Mouse (Mus musculus) liver, embryonic 13.5 days (tissue): ENCODE measurements around the gene Lrrc28. TPM values are rescaled to one million over a fixed set of nuclear protein-coding genes. Genes with fewer than 3 reads are reported as not detected.

Source experiments
- ATAC-seq: fragments of 200-750 bp; cut with Nextera tagmentation; 2 replicates; pipeline ENCODE4 v1.8.0; 2017; ENCODE audit warnings: low read depth, mild to moderate bottlenecking, moderate number of reproducible peaks, moderate library complexity
- DNase-seq: peaks from one replicate; pipeline ENCODE4 v3.0.0; 2022
- H3K27ac ChIP-seq: fragments of 300-500 bp; sonication (generic); 2 replicates; pipeline ENCODE4 v1.5.1; 2015; ENCODE audit warnings: moderate library complexity, mild to moderate bottlenecking, inconsistent platforms
- H3K27me3 ChIP-seq: fragments of 300-500 bp; sonication (generic); 2 replicates; pipeline ENCODE4 v1.6.1; 2015; ENCODE audit warnings: mild to moderate bottlenecking, inconsistent platforms
- H3K36me3 ChIP-seq: fragments of 300-500 bp; sonication (generic); 2 replicates; pipeline ENCODE4 v1.6.1; 2015; ENCODE audit warnings: mild to moderate bottlenecking, inconsistent platforms
- H3K4me1 ChIP-seq: fragments of 300-500 bp; sonication (generic); replicated peaks from 2 replicates; pipeline ENCODE4 v1.6.1; 2015; ENCODE audit warnings: inconsistent platforms
- H3K4me2 ChIP-seq: fragments of 300-500 bp; sonication (generic); 2 replicates; pipeline ENCODE4 v1.6.1; 2015; ENCODE audit warnings: inconsistent platforms, mild to moderate bottlenecking, moderate library complexity
- H3K4me3 ChIP-seq: fragments of 300-500 bp; sonication (generic); replicated peaks from 2 replicates; pipeline ENCODE4 v1.5.1; 2015; ENCODE audit warnings: mild to moderate bottlenecking, inconsistent platforms
- H3K9ac ChIP-seq: fragments of 300-500 bp; sonication (generic); 2 replicates; pipeline ENCODE4 v1.6.1; 2015; ENCODE audit warnings: mild to moderate bottlenecking, inconsistent platforms
- H3K9me3 ChIP-seq: fragments of 300-500 bp; sonication (generic); replicated peaks from 2 replicates; pipeline ENCODE4 v1.6.1; 2016; ENCODE audit warnings: inconsistent platforms
- WGBS: fragments of 180-500 bp; shearing (Covaris S2); methylation state at CpG from one replicate; pipeline ENCODE4 v1.1.7; 2015; ENCODE audit not compliant: insufficient replicate concordance; 5-methylcytosine and 5-hydroxymethylcytosine counted together
- polyA plus RNA-seq: library from polyadenylated mRNA; unstranded; fragments of >200 nt; fragmentation: Nextera tagmentation; extraction: Ambion mirVana; gene quantifications from 2 replicates; pipeline ENCODE4 v1.2.1, GENCODE M21; 2015

Gene Lrrc28
- polyA plus RNA-seq, 1 experiment from 2014 or later = 7.8 TPM

- H3K4me3 ChIP-seq = no peak overlapping the region
- no peaks in the 10 kb centered on the region for H3K27me3 ChIP-seq
- no peaks in the 10 kb centered on the region for H3K36me3 ChIP-seq
- H3K27ac ChIP-seq = no peak overlapping the region
- 41% methylated on average over 1 of the region's 1 CpGs for WGBS
- H3K4me1 ChIP-seq = peaks cover 4% of the 10 kb centered on the region; the same call in 1 of the 2 replicates
- H3K9me3 ChIP-seq = no peaks in the 10 kb centered on the region
- no peak overlapping the region for H3K4me2 ChIP-seq
- DNase-seq (no peak), ATAC-seq (no peak)
- no peak overlapping the region for H3K9ac ChIP-seq
These were observed 48.7 kb downstream of the Lrrc28 start for GRCm38 (mm10) chr7:67596322-67596721.

- DNase-seq = no peak
- 72% methylated on average over 6 of the region's 6 CpGs for WGBS
These were observed 51.2 kb downstream of the Lrrc28 start for GRCm38 (mm10) chr7:67593902-67594301.

GRCm38 (mm10) chr7:67592670-67593069 is 52.4 kb downstream of the Lrrc28 start:
- ATAC-seq = no peak
- H3K4me1 ChIP-seq = peaks cover 4% of the 10 kb centered on the region; the same call in 1 of the 2 replicates
- H3K4me3 ChIP-seq = no peak overlapping the region
- no peak overlapping the region for H3K9ac ChIP-seq
- no peaks in the 10 kb centered on the region for H3K27me3 ChIP-seq
- no peak overlapping the region for H3K4me2 ChIP-seq
- 79% methylated on average over 6 of the region's 6 CpGs for WGBS
- no peak for DNase-seq
- H3K9me3 ChIP-seq = no peaks in the 10 kb centered on the region
- H3K27ac ChIP-seq = no peak overlapping the region
- no peaks in the 10 kb centered on the region for H3K36me3 ChIP-seq

More at GRCm38 (mm10) chr7:67593902-67594301, 51.2 kb downstream of the Lrrc28 start:
- Histone ChIP-seq H3K27ac (no peak overlapping the region), H3K4me3 (no peak overlapping the region), H3K36me3 (no peaks in the 10 kb centered on the region), H3K27me3 (no peaks in the 10 kb centered on the region), H3K9ac (no peak overlapping the region), H3K9me3 (no peaks in the 10 kb centered on the region), H3K4me1 (peaks cover 4% of the 10 kb centered on the region; the same call in 1 of the 2 replicates), H3K4me2 (no peak overlapping the region)
- no peak for ATAC-seq

- ATAC-seq = no peak
- Histone ChIP-seq H3K9ac (no peak overlapping the region), H3K4me2 (no peak overlapping the region), H3K4me3 (no peak overlapping the region), H3K36me3 (no peaks in the 10 kb centered on the region), H3K9me3 (no peaks in the 10 kb centered on the region), H3K27me3 (no peaks in the 10 kb centered on the region), H3K4me1 (no peaks in the 10 kb centered on the region), H3K27ac (no peak overlapping the region)
- DNase-seq = no peak
- WGBS = 72% methylated on average over 6 of the region's 6 CpGs
These were observed 56.3 kb downstream of the Lrrc28 start for GRCm38 (mm10) chr7:67588743-67589142.

- Histone ChIP-seq H3K4me2 (no peak overlapping the region), H3K36me3 (no peaks in the 10 kb centered on the region), H3K4me3 (no peak overlapping the region), H3K9me3 (no peaks in the 10 kb centered on the region), H3K27me3 (no peaks in the 10 kb centered on the region), H3K27ac (no peak overlapping the region), H3K9ac (no peak overlapping the region), H3K4me1 (no peaks in the 10 kb centered on the region)
- no peak for ATAC-seq
- DNase-seq = no peak
- WGBS = 76% methylated on average over 5 of the region's 5 CpGs
These were observed 58.6 kb downstream of the Lrrc28 start for GRCm38 (mm10) chr7:67586479-67586878.

- WGBS = 48% methylated on average over 5 of the region's 5 CpGs
- no peaks in the 10 kb centered on the region for H3K27me3 ChIP-seq
- H3K4me1 ChIP-seq = no peaks in the 10 kb centered on the region
- no peaks in the 10 kb centered on the region for H3K9me3 ChIP-seq
- ATAC-seq (no peak), DNase-seq (no peak)
- no peaks in the 10 kb centered on the region for H3K36me3 ChIP-seq
- no peak overlapping the region for H3K27ac ChIP-seq
- H3K9ac ChIP-seq = no peak overlapping the region
- no peak overlapping the region for H3K4me2 ChIP-seq
- H3K4me3 ChIP-seq = no peak overlapping the region
These were observed 61.2 kb downstream of the Lrrc28 start for GRCm38 (mm10) chr7:67583852-67584251.

- Histone ChIP-seq H3K36me3 (no peaks in the 10 kb centered on the region), H3K4me3 (no peak overlapping the region), H3K4me1 (no peaks in the 10 kb centered on the region), H3K27me3 (no peaks in the 10 kb centered on the region), H3K9ac (no peak overlapping the region), H3K27ac (no peak overlapping the region), H3K4me2 (no peak overlapping the region), H3K9me3 (no peaks in the 10 kb centered on the region)
- DNase-seq = no peak
- WGBS = 51% methylated on average over 7 of the region's 7 CpGs
- no peak for ATAC-seq
These were observed 66.1 kb downstream of the Lrrc28 start for GRCm38 (mm10) chr7:67578783-67579482.

- Histone ChIP-seq H3K9me3 (no peaks in the 10 kb centered on the region), H3K4me2 (no peak overlapping the region), H3K9ac (no peak overlapping the region), H3K4me1 (no peaks in the 10 kb centered on the region), H3K27me3 (no peaks in the 10 kb centered on the region), H3K36me3 (no peaks in the 10 kb centered on the region), H3K4me3 (no peak overlapping the region), H3K27ac (no peak overlapping the region)
- ATAC-seq (no peak), DNase-seq (no peak)
- WGBS = 78% methylated on average over 6 of the region's 6 CpGs
These were observed 67.0 kb downstream of the Lrrc28 start for GRCm38 (mm10) chr7:67578044-67578443.

- no peak overlapping the region for H3K27ac ChIP-seq
- WGBS = 60% methylated on average over 8 of the region's 8 CpGs
- DNase-seq (no peak), ATAC-seq (no peak)
- H3K4me2 ChIP-seq = no peak overlapping the region
- H3K9ac ChIP-seq = no peak overlapping the region
- no peaks in the 10 kb centered on the region for H3K27me3 ChIP-seq
- H3K36me3 ChIP-seq = no peaks in the 10 kb centered on the region
- H3K4me1 ChIP-seq = 0 out of 2 replicates have a peak, but pooled peaks cover 3% of the 10 kb centered on the region
- H3K4me3 ChIP-seq = no peak overlapping the region
- H3K9me3 ChIP-seq = no peaks in the 10 kb centered on the region
These were observed 78.4 kb downstream of the Lrrc28 start for GRCm38 (mm10) chr7:67566510-67567237.

GRCm38 (mm10) chr7:67565132-67565531 is 79.9 kb downstream of the Lrrc28 start:
- Histone ChIP-seq H3K4me3 (no peak overlapping the region), H3K9ac (no peak overlapping the region), H3K27me3 (no peaks in the 10 kb centered on the region), H3K36me3 (no peaks in the 10 kb centered on the region), H3K27ac (no peak overlapping the region), H3K4me2 (no peak overlapping the region), H3K9me3 (no peaks in the 10 kb centered on the region), H3K4me1 (0 out of 2 replicates have a peak, but pooled peaks cover 3% of the 10 kb centered on the region)
- no peak for DNase-seq
- WGBS = 56% methylated on average over 1 of the region's 1 CpGs
- no peak for ATAC-seq

GRCm38 (mm10) chr7:67562176-67562575 is 82.9 kb downstream of the Lrrc28 start:
- Histone ChIP-seq H3K27ac (no peak overlapping the region), H3K4me1 (0 out of 2 replicates have a peak, but pooled peaks cover 3% of the 10 kb centered on the region), H3K27me3 (no peaks in the 10 kb centered on the region), H3K4me2 (no peak overlapping the region), H3K9me3 (no peaks in the 10 kb centered on the region), H3K36me3 (no peaks in the 10 kb centered on the region), H3K4me3 (no peak overlapping the region), H3K9ac (no peak overlapping the region)
- no peak for ATAC-seq
- 58% methylated on average over 12 of the region's 12 CpGs for WGBS
- DNase-seq = no peak
